ENCODE assay signal across 17 mouse cellular contexts in genomic region chr19:25922052-25922451, GRCm38 (mm10).
DNase-seq lines count a peak whose midpoint lies in the region; ATAC-seq and TF ChIP-seq lines count a peak whose summit lies in the region.
"Had no signal": no experiment of that assay in that cellular context is flagged by ENCODE, and none has a peak within 500 bp of the region (broad histone marks: within the 10 kb centered on the region; RNA-seq: fewer than 3 reads in every experiment).

No protein-coding gene starts in this region.

- no peak for TF ChIP-seq CTCF in brain, embryonic 14.5 days (IDR thresholded peaks at IDR 0.05; ENCODE audit: borderline replicate concordance, extremely low read depth, insufficient read depth, insufficient read length)

- ATAC-seq in limb, embryonic 14.5 days (ENCODE audit: low FRiP score, low read depth) = no peak
- ATAC-seq: hindbrain, postnatal 0 days; midbrain, embryonic 15.5 days had no signal

- H3K27me3 ChIP-seq in limb, embryonic 14.5 days (ENCODE audit: control insufficient read depth, insufficient read depth, low read length) = no peaks in the 10 kb centered on the region
- H3K27me3 ChIP-seq in limb, embryonic 10.5 days (ENCODE audit: low read depth, poor library complexity, severe bottlenecking) = no peaks in the 10 kb centered on the region
- H3K27me3 ChIP-seq in heart, embryonic 10.5 days (ENCODE audit: insufficient read depth, poor library complexity, severe bottlenecking) = no peaks in the 10 kb centered on the region
- H3K27me3 ChIP-seq: liver, embryonic 15.5 days; midbrain, embryonic 15.5 days; stomach, embryonic 15.5 days had no signal

- H3K4me2 ChIP-seq in limb, embryonic 14.5 days (replicated peaks; ENCODE audit: low read depth, low read length, severe bottlenecking) = no peak overlapping the region
- H3K4me2 ChIP-seq: liver, embryonic 15.5 days; midbrain, embryonic 15.5 days; stomach, embryonic 15.5 days had no signal

- H3K27ac ChIP-seq in limb, embryonic 14.5 days (replicated peaks; ENCODE audit: low read depth, low read length) = no peak overlapping the region
- H3K27ac ChIP-seq in limb, embryonic 10.5 days = no peak overlapping the region
- H3K27ac ChIP-seq in heart, embryonic 10.5 days = no peak overlapping the region
- H3K27ac ChIP-seq: heart, adult 2 months; hindbrain, postnatal 0 days; liver, embryonic 15.5 days; macrophage; midbrain, embryonic 15.5 days; stomach, embryonic 15.5 days had no signal

- peak; percentile 9 to 16 for DNase-seq in cerebellum, postnatal 10 days
- DNase-seq in cerebellum, postnatal 25 days = no peak
- peak; percentile 56 for DNase-seq in limb, embryonic 14.5 days (ENCODE audit: low spot score)
- DNase-seq in limb, embryonic 10.5 days (ENCODE audit: low spot score) = no peak
- peak; percentile 9 for DNase-seq in brain, embryonic 14.5 days (ENCODE audit: low read depth)
- peak; percentile 22 to 70 for DNase-seq in kidney, postnatal 36 days
- no peak for DNase-seq in heart, embryonic 10.5 days (ENCODE audit: low spot score)
- DNase-seq in frontal cortex, adult 2 months (ENCODE audit: extremely low spot score in 1 of 2, low spot score in 1 of 2) = no peak
- DNase-seq: cerebellum, adult 11 months; heart, adult 2 months; heart, postnatal 14 days; thymus, postnatal 14 days had no signal

- no peak for TF ChIP-seq POLR2A in limb, embryonic 14.5 days (IDR thresholded peaks at IDR 0.05; ENCODE audit: borderline replicate concordance, extremely low read depth, insufficient read depth, insufficient read length)
- TF ChIP-seq POLR2A in brain, embryonic 14.5 days (IDR thresholded peaks at IDR 0.05; ENCODE audit: borderline replicate concordance, extremely low read depth, insufficient read depth, insufficient read length, poor library complexity, severe bottlenecking) = no peak

- H3K9me3 ChIP-seq in limb, embryonic 14.5 days (ENCODE audit: control insufficient read depth, low read length) = no peaks in the 10 kb centered on the region
- no peaks in the 10 kb centered on the region for H3K9me3 ChIP-seq in limb, embryonic 10.5 days (replicated peaks)
- H3K9me3 ChIP-seq in heart, embryonic 10.5 days = no peaks in the 10 kb centered on the region
- H3K9me3 ChIP-seq: liver, embryonic 15.5 days; midbrain, embryonic 15.5 days; stomach, embryonic 15.5 days had no signal

- peaks cover 21% of the 10 kb centered on the region for H3K4me1 ChIP-seq in limb, embryonic 14.5 days (ENCODE audit: control insufficient read depth, insufficient read depth, low read length)
- H3K4me1 ChIP-seq in limb, embryonic 10.5 days = peaks cover 34% of the 10 kb centered on the region
- peaks cover 11% of the 10 kb centered on the region for H3K4me1 ChIP-seq in heart, embryonic 10.5 days
- H3K4me1 ChIP-seq: liver, embryonic 15.5 days; midbrain, embryonic 15.5 days had no signal

- H3K36me3 ChIP-seq in limb, embryonic 14.5 days (ENCODE audit: control insufficient read depth, insufficient read depth, low read length) = no peaks in the 10 kb centered on the region
- H3K36me3 ChIP-seq in limb, embryonic 10.5 days = no peaks in the 10 kb centered on the region
- no peaks in the 10 kb centered on the region for H3K36me3 ChIP-seq in heart, embryonic 10.5 days
- H3K36me3 ChIP-seq: liver, embryonic 15.5 days; midbrain, embryonic 15.5 days; stomach, embryonic 15.5 days had no signal

- H3K9ac ChIP-seq in limb, embryonic 14.5 days (ENCODE audit: low read depth, low read length, severe bottlenecking) = no peak overlapping the region
- H3K9ac ChIP-seq: liver, embryonic 15.5 days; midbrain, embryonic 15.5 days; stomach, embryonic 15.5 days had no signal

- no peak overlapping the region for H3K4me3 ChIP-seq in limb, embryonic 14.5 days (replicated peaks; ENCODE audit: low read length)
- no peak overlapping the region for H3K4me3 ChIP-seq in limb, embryonic 10.5 days
- no peak overlapping the region for H3K4me3 ChIP-seq in heart, embryonic 10.5 days
- H3K4me3 ChIP-seq: heart, adult 2 months; liver, embryonic 15.5 days; midbrain, embryonic 15.5 days; stomach, embryonic 15.5 days had no signal

Comparison
In these comparisons a context has a peak if more than half of its experiments do, and no peak if none do; other contexts are left out.
1. DNase-seq: peak in cerebellum, postnatal 10 days (2 of 2), limb, embryonic 14.5 days (single experiment), brain, embryonic 14.5 days (single experiment) and kidney, postnatal 36 days (2 of 2); none in cerebellum, postnatal 25 days (0 of 2), limb, embryonic 10.5 days (single experiment), heart, embryonic 10.5 days (single experiment) and frontal cortex, adult 2 months (0 of 2).